ENCODE assay signal across 33 mouse cellular contexts in the genomic region with DNA sequence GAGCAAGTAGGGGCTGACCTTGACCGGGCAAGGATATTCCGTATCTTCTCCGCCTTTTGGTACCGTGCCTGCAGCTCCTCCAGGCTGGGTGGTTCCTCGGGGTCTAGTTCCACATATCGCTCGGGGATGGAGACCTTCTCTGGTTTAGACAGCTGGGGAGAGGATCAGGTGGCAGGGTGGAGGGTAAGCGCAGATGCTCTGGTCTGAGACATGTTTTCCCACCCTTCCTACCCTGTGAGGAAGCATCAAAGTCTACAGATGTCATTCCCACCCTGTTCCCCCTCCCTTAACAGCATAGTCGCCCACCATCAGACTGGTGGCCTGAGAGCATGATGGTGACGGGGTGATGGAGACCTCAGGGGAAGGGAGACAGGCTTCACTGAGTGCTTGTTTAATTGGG.
"Had no signal": no experiment of that assay in that cellular context is flagged by ENCODE, and none has a peak within 500 bp of the region (broad histone marks: within the 10 kb centered on the region; RNA-seq: fewer than 3 reads in every experiment).

No protein-coding gene starts in this region.

- ATAC-seq: hindbrain, embryonic 16.5 days; hindbrain, postnatal 0 days; inflammation-experienced regulatory T-cells, adult 6 months; intestine, embryonic 15.5 days; intestine, embryonic 16.5 days; intestine, postnatal 0 days had no signal

- DNase-seq: heart, adult 2 months; heart, postnatal 10 days; heart, postnatal 14 days; heart, postnatal 36 days; heart, postnatal 4 days; kidney, adult 18-20 months; kidney, adult 2 months; kidney, adult 8-10 months; kidney, adult 9 months; kidney, postnatal 10 days; kidney, postnatal 25 days; kidney, postnatal 36 days; layer of hippocampus, adult 9-11 months; layer of hippocampus, postnatal 36 days had no signal

- H3K27me3 ChIP-seq: heart, embryonic 12.5 days; heart, embryonic 13.5 days; heart, embryonic 15.5 days; hindbrain, embryonic 12.5 days; hindbrain, embryonic 13.5 days; hindbrain, embryonic 15.5 days; intestine, embryonic 15.5 days had no signal

- H3K9ac ChIP-seq: heart, embryonic 12.5 days; heart, embryonic 13.5 days; heart, embryonic 15.5 days; hindbrain, embryonic 12.5 days; hindbrain, embryonic 13.5 days; hindbrain, embryonic 14.5 days; hindbrain, embryonic 15.5 days; intestine, embryonic 15.5 days had no signal

- H3K36me3 ChIP-seq: hindbrain, embryonic 12.5 days; hindbrain, embryonic 13.5 days; hindbrain, embryonic 15.5 days had no signal

- H3K4me1 ChIP-seq: intestine, embryonic 15.5 days had no signal

- H3K4me2 ChIP-seq: heart, embryonic 11.5 days; heart, embryonic 12.5 days; heart, embryonic 13.5 days; heart, embryonic 15.5 days; hindbrain, embryonic 12.5 days; hindbrain, embryonic 13.5 days; hindbrain, embryonic 14.5 days; hindbrain, embryonic 15.5 days; intestine, embryonic 15.5 days had no signal

- H3K27ac ChIP-seq: heart, adult 2 months; heart, embryonic 10.5 days; heart, embryonic 13.5 days; heart, embryonic 15.5 days; hindbrain, embryonic 10.5 days; hindbrain, embryonic 12.5 days; hindbrain, embryonic 13.5 days; hindbrain, embryonic 14.5 days; hindbrain, embryonic 15.5 days; hindbrain, postnatal 0 days; intestine, embryonic 15.5 days; kidney, postnatal 0 days; layer of hippocampus, adult 2 months; left cerebral cortex, adult 2 months had no signal

- H3K9me3 ChIP-seq: heart, embryonic 10.5 days; heart, embryonic 12.5 days; heart, embryonic 13.5 days; heart, embryonic 15.5 days; hindbrain, embryonic 10.5 days; hindbrain, embryonic 12.5 days; hindbrain, embryonic 13.5 days; hindbrain, embryonic 15.5 days; intestine, embryonic 15.5 days had no signal

- H3K4me3 ChIP-seq: heart, adult 2 months; heart, embryonic 10.5 days; heart, embryonic 12.5 days; heart, embryonic 13.5 days; heart, embryonic 15.5 days; hindbrain, embryonic 10.5 days; hindbrain, embryonic 12.5 days; hindbrain, embryonic 13.5 days; hindbrain, embryonic 15.5 days; intestine, embryonic 15.5 days; layer of hippocampus, adult 2 months; left cerebral cortex, adult 2 months had no signal
